Mouse (Mus musculus) ES-Bruce4 (cell line): ENCODE results near the gene Slit1.

ENCODE experiments used
- CTCF ChIP-seq: IDR thresholded peaks from one replicate; pipeline ENCODE4 v1.8.1; 2011; ENCODE audit warnings: low read depth, low read length
- POLR2A ChIP-seq: IDR thresholded peaks from one replicate; pipeline ENCODE4 v1.8.1; 2011; ENCODE audit warnings: low read length; ENCODE audit not compliant: insufficient read depth

GRCm38 (mm10) chr19:41743396-41743795, at the start of gene Slit1:
- TF ChIP-seq CTCF (no peak), POLR2A (no peak)
